Mouse (Mus musculus): ENCODE measurements around the gene Hist1h2af. TPM values are rescaled to one million over a fixed set of nuclear protein-coding genes. Genes with fewer than 3 reads are reported as not detected.
A peak's percentile ranks its signal among the peaks of the same experiment; 100 is the strongest.

Hist1h2af gene
- polyA plus RNA-seq, 1 experiment = 14.2 TPM

GRCm38 (mm10) chr13:23510127-23510526 lies 23.6 kb upstream of the Hist1h2af start:
- TF ChIP-seq POLR2A (IDR thresholded peaks at IDR 0.05; ENCODE audit: extremely low read depth, insufficient read depth, low read length) (no peak), CTCF (IDR thresholded peaks at IDR 0.05; ENCODE audit: extremely low read depth, insufficient read depth, low read length) (no peak)
- Histone ChIP-seq H3K27ac (ENCODE audit: insufficient read depth, low read length) (no peak overlapping the region), H3K4me1 (ENCODE audit: control insufficient read depth, insufficient read depth, low read length) (no peaks in the 10 kb centered on the region), H3K4me3 (ENCODE audit: insufficient read depth, low read length) (no peak overlapping the region)

- no peak overlapping the region for H3K27ac ChIP-seq (ENCODE audit: insufficient read depth, low read length)
- no peaks in the 10 kb centered on the region for H3K4me1 ChIP-seq (ENCODE audit: control insufficient read depth, insufficient read depth, low read length)
- H3K4me3 ChIP-seq (ENCODE audit: insufficient read depth, low read length) = no peak overlapping the region
- TF ChIP-seq POLR2A (IDR thresholded peaks at IDR 0.05; ENCODE audit: extremely low read depth, insufficient read depth, low read length) = no peak
- TF ChIP-seq CTCF (IDR thresholded peaks at IDR 0.05; ENCODE audit: extremely low read depth, insufficient read depth, low read length) = no peak
Observed at GRCm38 (mm10) chr13:23513517-23513916, 20.2 kb upstream of the Hist1h2af start.

- TF ChIP-seq CTCF (IDR thresholded peaks at IDR 0.05; ENCODE audit: extremely low read depth, insufficient read depth, low read length) = no peak
- no peak for TF ChIP-seq POLR2A (IDR thresholded peaks at IDR 0.05; ENCODE audit: extremely low read depth, insufficient read depth, low read length)
- Histone ChIP-seq H3K4me1 (ENCODE audit: control insufficient read depth, insufficient read depth, low read length) (no peaks in the 10 kb centered on the region), H3K4me3 (ENCODE audit: insufficient read depth, low read length) (no peak overlapping the region), H3K27ac (ENCODE audit: insufficient read depth, low read length) (no peak overlapping the region)
Observed at GRCm38 (mm10) chr13:23515281-23515680, 18.4 kb upstream of the Hist1h2af start.

GRCm38 (mm10) chr13:23515826-23516620 lies 17.7 kb upstream of the Hist1h2af start:
- Histone ChIP-seq H3K4me1 (ENCODE audit: control insufficient read depth, insufficient read depth, low read length) (no peaks in the 10 kb centered on the region), H3K4me3 (ENCODE audit: insufficient read depth, low read length) (no peak overlapping the region), H3K27ac (ENCODE audit: insufficient read depth, low read length) (no peak overlapping the region)
- TF ChIP-seq CTCF (IDR thresholded peaks at IDR 0.05; ENCODE audit: extremely low read depth, insufficient read depth, low read length) (no peak), POLR2A (IDR thresholded peaks at IDR 0.05; ENCODE audit: extremely low read depth, insufficient read depth, low read length) (no peak)

GRCm38 (mm10) chr13:23516822-23517602 lies 16.7 kb upstream of the Hist1h2af start:
- H3K4me3 ChIP-seq (ENCODE audit: insufficient read depth, low read length) = peak overlapping the region; percentile 62
- H3K4me1 ChIP-seq (ENCODE audit: control insufficient read depth, insufficient read depth, low read length) = no peaks in the 10 kb centered on the region
- TF ChIP-seq POLR2A (IDR thresholded peaks at IDR 0.05; ENCODE audit: extremely low read depth, insufficient read depth, low read length) (no peak), CTCF (IDR thresholded peaks at IDR 0.05; ENCODE audit: extremely low read depth, insufficient read depth, low read length) (no peak)
- no peak overlapping the region for H3K27ac ChIP-seq (ENCODE audit: insufficient read depth, low read length)

DNA sequence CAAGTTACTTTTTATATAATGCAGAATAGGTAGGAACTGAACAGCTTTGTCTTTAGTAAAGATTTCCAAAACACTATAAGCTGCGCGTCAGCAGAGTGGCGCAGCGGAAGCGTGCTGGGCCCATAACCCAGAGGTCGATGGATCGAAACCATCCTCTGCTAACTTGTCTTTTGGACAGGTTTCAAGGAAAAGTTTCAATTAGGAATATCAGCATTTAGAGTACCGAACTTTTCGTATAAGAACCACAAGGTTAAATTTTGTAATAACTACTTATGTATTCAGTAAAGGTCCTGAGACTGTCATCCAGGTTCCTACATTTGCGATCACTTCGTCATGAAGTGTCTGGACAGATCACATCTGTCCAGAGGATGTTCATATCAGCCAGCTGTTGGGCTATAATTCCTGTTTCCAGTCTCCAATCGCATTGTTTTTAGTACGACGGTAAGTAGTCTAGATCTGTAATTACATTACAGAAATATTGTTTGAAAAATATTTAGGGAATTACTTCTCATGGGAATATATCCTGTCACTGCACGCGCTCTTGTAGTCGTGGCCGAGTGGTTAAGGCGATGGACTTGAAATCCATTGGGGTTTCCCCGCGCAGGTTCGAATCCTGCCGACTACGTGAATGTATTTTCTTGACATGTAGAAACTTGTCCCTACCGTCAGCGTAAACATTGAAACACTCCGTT lies 16.0 kb upstream of the Hist1h2af start:
- TF ChIP-seq POLR2A (IDR thresholded peaks at IDR 0.05; ENCODE audit: extremely low read depth, insufficient read depth, low read length) = no peak
- TF ChIP-seq CTCF (IDR thresholded peaks at IDR 0.05; ENCODE audit: extremely low read depth, insufficient read depth, low read length) = no peak
- Histone ChIP-seq H3K4me1 (ENCODE audit: control insufficient read depth, insufficient read depth, low read length) (no peaks in the 10 kb centered on the region), H3K4me3 (ENCODE audit: insufficient read depth, low read length) (peak overlapping the region; percentile 62), H3K27ac (ENCODE audit: insufficient read depth, low read length) (no peak overlapping the region)

DNA sequence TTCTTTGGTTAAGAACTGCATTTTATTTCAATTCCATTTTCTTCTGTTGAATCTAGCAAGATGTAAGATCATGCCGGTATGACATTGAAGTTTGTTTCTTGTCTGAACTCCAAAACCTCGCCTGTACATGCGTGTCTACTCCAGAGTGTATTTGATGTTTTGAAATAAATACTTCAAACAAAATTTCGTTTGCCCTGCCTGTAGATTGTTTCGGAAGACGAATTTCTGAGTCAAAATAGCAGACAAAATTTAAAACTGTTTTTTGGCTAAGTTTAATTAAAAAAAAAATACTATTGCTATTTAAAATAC lies 15.5 kb upstream of the Hist1h2af start:
- Histone ChIP-seq H3K27ac (ENCODE audit: insufficient read depth, low read length) (no peak overlapping the region), H3K4me1 (ENCODE audit: control insufficient read depth, insufficient read depth, low read length) (no peaks in the 10 kb centered on the region), H3K4me3 (ENCODE audit: insufficient read depth, low read length) (peak overlapping the region; percentile 62; the same call in 1 of the 2 replicates)
- TF ChIP-seq CTCF (IDR thresholded peaks at IDR 0.05; ENCODE audit: extremely low read depth, insufficient read depth, low read length) = no peak

GRCm38 (mm10) chr13:23518885-23519284 lies 14.8 kb upstream of the Hist1h2af start:
- Histone ChIP-seq H3K27ac (ENCODE audit: insufficient read depth, low read length) (no peak overlapping the region), H3K4me3 (ENCODE audit: insufficient read depth, low read length) (peak overlapping the region; percentile 20; the same call in 1 of the 2 replicates), H3K4me1 (ENCODE audit: control insufficient read depth, insufficient read depth, low read length) (no peaks in the 10 kb centered on the region)
- TF ChIP-seq POLR2A (IDR thresholded peaks at IDR 0.05; ENCODE audit: extremely low read depth, insufficient read depth, low read length) = no peak
- no peak for TF ChIP-seq CTCF (IDR thresholded peaks at IDR 0.05; ENCODE audit: extremely low read depth, insufficient read depth, low read length)

GRCm38 (mm10) chr13:23519416-23519815 lies 14.3 kb upstream of the Hist1h2af start:
- H3K4me3 ChIP-seq (ENCODE audit: insufficient read depth, low read length) = peak overlapping the region; percentile 14; the same call in 1 of the 2 replicates
- TF ChIP-seq POLR2A (IDR thresholded peaks at IDR 0.05; ENCODE audit: extremely low read depth, insufficient read depth, low read length) = no peak
- no peak for TF ChIP-seq CTCF (IDR thresholded peaks at IDR 0.05; ENCODE audit: extremely low read depth, insufficient read depth, low read length)
- H3K4me1 ChIP-seq (ENCODE audit: control insufficient read depth, insufficient read depth, low read length) = no peaks in the 10 kb centered on the region
- H3K27ac ChIP-seq (ENCODE audit: insufficient read depth, low read length) = no peak overlapping the region
